Mouse (Mus musculus) heart, embryonic 15.5 days (tissue): Measurements from ENCODE around the gene Ndrg2. TPM values are rescaled to one million over a fixed set of nuclear protein-coding genes. Genes with fewer than 3 reads are reported as not detected.

Source experiments
- ATAC-seq: fragments of 200-750 bp; cut with Nextera tagmentation; replicated peaks from 2 replicates; pipeline ENCODE4 v1.8.0; 2017; ENCODE audit warnings: low read depth, moderate TSS enrichment; ENCODE audit not compliant: insufficient number of reproducible peaks, insufficient read depth, low FRiP score
- H3K27ac ChIP-seq: fragments of 300-500 bp; sonication (generic); 2 replicates; pipeline ENCODE4 v1.5.1; 2015; ENCODE audit warnings: mild to moderate bottlenecking, inconsistent platforms
- H3K27me3 ChIP-seq: fragments of 300-500 bp; sonication (generic); 2 replicates; pipeline ENCODE4 v1.6.1; 2015; ENCODE audit warnings: inconsistent platforms
- H3K36me3 ChIP-seq: fragments of 300-500 bp; sonication (generic); 2 replicates; pipeline ENCODE4 v1.6.1; 2015; ENCODE audit warnings: mild to moderate bottlenecking, inconsistent platforms
- H3K4me1 ChIP-seq: fragments of 300-500 bp; sonication (generic); replicated peaks from 2 replicates; pipeline ENCODE4 v1.6.1; 2015; ENCODE audit warnings: inconsistent platforms
- H3K4me2 ChIP-seq: fragments of 300-500 bp; sonication (generic); 2 replicates; pipeline ENCODE4 v1.6.1; 2015; ENCODE audit warnings: inconsistent platforms, mild to moderate bottlenecking, moderate library complexity
- H3K4me3 ChIP-seq: fragments of 300-500 bp; sonication (generic); 2 replicates; pipeline ENCODE4 v1.5.1; 2015; ENCODE audit warnings: mild to moderate bottlenecking, inconsistent platforms
- H3K9ac ChIP-seq: fragments of 300-500 bp; sonication (generic); 2 replicates; pipeline ENCODE4 v1.6.1; 2015; ENCODE audit warnings: mild to moderate bottlenecking, inconsistent platforms
- H3K9me3 ChIP-seq: fragments of 300-500 bp; sonication (generic); replicated peaks from 2 replicates; pipeline ENCODE4 v1.6.1; 2016; ENCODE audit warnings: inconsistent platforms
- WGBS: fragments of 180-500 bp; shearing (Covaris S2); methylation state at CpG from one replicate; pipeline ENCODE4 v1.1.7; 2015; ENCODE audit warnings: mixed read lengths; 5-methylcytosine and 5-hydroxymethylcytosine counted together
- polyA plus RNA-seq: library from polyadenylated mRNA; unstranded; fragments of >200 nt; fragmentation: Nextera tagmentation; extraction: Ambion mirVana; gene quantifications from 2 replicates; pipeline ENCODE4 v1.2.1, GENCODE M21; 2015

Gene Ndrg2
- polyA plus RNA-seq, 1 experiment from 2014 or later: 367 TPM

- H3K27me3 ChIP-seq: no peaks in the 10 kb centered on the region
- H3K9me3 ChIP-seq: no peaks in the 10 kb centered on the region
- WGBS: 10% methylated on average over 14 of the region's 14 CpGs
- H3K4me2 ChIP-seq: peak overlapping the region; percentile 92
- peaks cover 27% of the 10 kb centered on the region for H3K36me3 ChIP-seq
- no peak for ATAC-seq
- peaks cover 23% of the 10 kb centered on the region for H3K4me1 ChIP-seq
- peak overlapping the region; percentile 74 for H3K9ac ChIP-seq
- peak overlapping the region; percentile 66 for H3K4me3 ChIP-seq
- H3K27ac ChIP-seq: peak overlapping the region; percentile 95
Observed at GRCm38 (mm10) chr14:51912391-51913061, 1.4 kb downstream of the Ndrg2 start.

GRCm38 (mm10) chr14:51911301-51911700 lies 2.7 kb downstream of the Ndrg2 start:
- no peak overlapping the region for H3K27ac ChIP-seq
- H3K9me3 ChIP-seq: no peaks in the 10 kb centered on the region
- WGBS: 86% methylated on average over 10 of the region's 10 CpGs
- H3K4me3 ChIP-seq: peak overlapping the region; percentile 66
- H3K4me2 ChIP-seq: peak overlapping the region; percentile 92
- H3K36me3 ChIP-seq: peaks cover 36% of the 10 kb centered on the region
- no peak for ATAC-seq
- no peak overlapping the region for H3K9ac ChIP-seq
- H3K27me3 ChIP-seq: no peaks in the 10 kb centered on the region
- peaks cover 29% of the 10 kb centered on the region for H3K4me1 ChIP-seq

GRCm38 (mm10) chr14:51906102-51906501 lies 7.9 kb downstream of the Ndrg2 start:
- 80% methylated on average over 11 of the region's 11 CpGs for WGBS
- no peak overlapping the region for H3K9ac ChIP-seq

GRCm38 (mm10) chr14:51904706-51905105 lies 9.3 kb downstream of the Ndrg2 start:
- no peaks in the 10 kb centered on the region for H3K9me3 ChIP-seq
- WGBS: 66% methylated on average over 7 of the region's 7 CpGs
- no peak overlapping the region for H3K4me3 ChIP-seq
- no peak overlapping the region for H3K4me2 ChIP-seq
- H3K27me3 ChIP-seq: no peaks in the 10 kb centered on the region
- H3K4me1 ChIP-seq: peaks cover 19% of the 10 kb centered on the region
- no peak overlapping the region for H3K9ac ChIP-seq
- peaks cover 39% of the 10 kb centered on the region for H3K36me3 ChIP-seq
- H3K27ac ChIP-seq: no peak overlapping the region
- ATAC-seq: no peak

More at GRCm38 (mm10) chr14:51906102-51906501, 7.9 kb downstream of the Ndrg2 start:
- Histone ChIP-seq H3K9me3 (no peaks in the 10 kb centered on the region), H3K4me1 (peaks cover 19% of the 10 kb centered on the region), H3K27ac (no peak overlapping the region), H3K4me2 (no peak overlapping the region), H3K4me3 (no peak overlapping the region), H3K27me3 (no peaks in the 10 kb centered on the region), H3K36me3 (peaks cover 52% of the 10 kb centered on the region)
- no peak for ATAC-seq

GRCm38 (mm10) chr14:51903782-51904181 lies 10.2 kb downstream of the Ndrg2 start:
- Histone ChIP-seq H3K4me2 (no peak overlapping the region), H3K9me3 (no peaks in the 10 kb centered on the region), H3K9ac (no peak overlapping the region), H3K36me3 (peaks cover 35% of the 10 kb centered on the region), H3K27me3 (no peaks in the 10 kb centered on the region), H3K4me3 (no peak overlapping the region), H3K4me1 (peaks cover 19% of the 10 kb centered on the region), H3K27ac (no peak overlapping the region)
- no peak for ATAC-seq
- 86% methylated on average over 9 of the region's 9 CpGs for WGBS

GRCm38 (mm10) chr14:51902806-51903710 lies 10.9 kb downstream of the Ndrg2 start:
- Histone ChIP-seq H3K36me3 (peaks cover 29% of the 10 kb centered on the region), H3K9ac (no peak overlapping the region), H3K27me3 (no peaks in the 10 kb centered on the region), H3K4me1 (peaks cover 19% of the 10 kb centered on the region), H3K27ac (peak overlapping the region; percentile 34; the same call in 1 of the 2 replicates), H3K9me3 (no peaks in the 10 kb centered on the region), H3K4me2 (no peak overlapping the region), H3K4me3 (no peak overlapping the region)
- 43% methylated on average over 9 of the region's 9 CpGs for WGBS
- ATAC-seq: no peak

GRCm38 (mm10) chr14:51899351-51899750 lies 14.6 kb downstream of the Ndrg2 start:
- Histone ChIP-seq H3K27ac (no peak overlapping the region), H3K9ac (no peak overlapping the region), H3K27me3 (no peaks in the 10 kb centered on the region), H3K9me3 (no peaks in the 10 kb centered on the region), H3K4me3 (no peak overlapping the region), H3K36me3 (no peaks in the 10 kb centered on the region), H3K4me2 (no peak overlapping the region), H3K4me1 (peaks cover 11% of the 10 kb centered on the region)
- 87% methylated on average over 1 of the region's 1 CpGs for WGBS
- no peak for ATAC-seq

- WGBS: 75% methylated on average over 8 of the region's 8 CpGs
- H3K4me3 ChIP-seq: no peak overlapping the region
Observed at GRCm38 (mm10) chr14:51896539-51897170, 17.3 kb downstream of the Ndrg2 start.

GRCm38 (mm10) chr14:51896019-51896418 lies 17.9 kb downstream of the Ndrg2 start:
- Histone ChIP-seq H3K27me3 (no peaks in the 10 kb centered on the region), H3K9ac (no peak overlapping the region), H3K4me1 (peaks cover 12% of the 10 kb centered on the region), H3K9me3 (no peaks in the 10 kb centered on the region), H3K4me2 (no peak overlapping the region), H3K4me3 (no peak overlapping the region), H3K27ac (no peak overlapping the region), H3K36me3 (peaks cover 9% of the 10 kb centered on the region)
- 62% methylated on average over 6 of the region's 6 CpGs for WGBS
- ATAC-seq: no peak

More at GRCm38 (mm10) chr14:51896539-51897170, 17.3 kb downstream of the Ndrg2 start:
- ATAC-seq: no peak
- H3K4me2 ChIP-seq: no peak overlapping the region
- peaks cover 3% of the 10 kb centered on the region; the same call in 1 of the 2 replicates for H3K36me3 ChIP-seq
- H3K9ac ChIP-seq: no peak overlapping the region
- no peak overlapping the region for H3K27ac ChIP-seq
- H3K27me3 ChIP-seq: no peaks in the 10 kb centered on the region
- H3K9me3 ChIP-seq: no peaks in the 10 kb centered on the region
- peaks cover 12% of the 10 kb centered on the region for H3K4me1 ChIP-seq

GRCm38 (mm10) chr14:51895071-51895470 lies 18.9 kb downstream of the Ndrg2 start:
- no peak overlapping the region for H3K4me3 ChIP-seq
- H3K4me2 ChIP-seq: no peak overlapping the region
- peaks cover 12% of the 10 kb centered on the region for H3K4me1 ChIP-seq
- no peaks in the 10 kb centered on the region for H3K27me3 ChIP-seq
- 80% methylated on average over 14 of the region's 14 CpGs for WGBS
- ATAC-seq: no peak
- H3K9ac ChIP-seq: no peak overlapping the region
- H3K27ac ChIP-seq: no peak overlapping the region
- H3K9me3 ChIP-seq: no peaks in the 10 kb centered on the region
- H3K36me3 ChIP-seq: peaks cover 18% of the 10 kb centered on the region

- ATAC-seq: no peak
- H3K36me3 ChIP-seq: peaks cover 31% of the 10 kb centered on the region
- whole genome bisulfite sequencing: 42% methylated on average over 3 of the region's 3 CpGs
- H3K4me2 ChIP-seq: no peak overlapping the region
- no peak overlapping the region for H3K9ac ChIP-seq
- no peaks in the 10 kb centered on the region for H3K27me3 ChIP-seq
- H3K4me1 ChIP-seq: peaks cover 12% of the 10 kb centered on the region
- H3K4me3 ChIP-seq: no peak overlapping the region
- no peaks in the 10 kb centered on the region for H3K9me3 ChIP-seq
- H3K27ac ChIP-seq: no peak overlapping the region
Observed at GRCm38 (mm10) chr14:51893809-51894208, 20.1 kb downstream of the Ndrg2 start.
